Mouse (Mus musculus) mouse embryonic stem cell (cell line): ENCODE measurements around the gene Pot1b.

Experiments
- in situ Hi-C, 2 experiments: fragments of 300-500 bp; cut with MboI; formaldehyde crosslinking; loops; 1 replicate in 1 of 2; 3 replicates in 1 of 2; pipeline ENCODE4 v1.14.3; 2019 to 2020; ENCODE audit warnings: low sequenced_read_pairs in 2 of 2, low pct_unique_long_range_greater_than_20kb in 1 of 2, mixed read lengths in 1 of 2; ENCODE audit not compliant: unreplicated experiment in 1 of 2

The Pot1b gene

DNA sequence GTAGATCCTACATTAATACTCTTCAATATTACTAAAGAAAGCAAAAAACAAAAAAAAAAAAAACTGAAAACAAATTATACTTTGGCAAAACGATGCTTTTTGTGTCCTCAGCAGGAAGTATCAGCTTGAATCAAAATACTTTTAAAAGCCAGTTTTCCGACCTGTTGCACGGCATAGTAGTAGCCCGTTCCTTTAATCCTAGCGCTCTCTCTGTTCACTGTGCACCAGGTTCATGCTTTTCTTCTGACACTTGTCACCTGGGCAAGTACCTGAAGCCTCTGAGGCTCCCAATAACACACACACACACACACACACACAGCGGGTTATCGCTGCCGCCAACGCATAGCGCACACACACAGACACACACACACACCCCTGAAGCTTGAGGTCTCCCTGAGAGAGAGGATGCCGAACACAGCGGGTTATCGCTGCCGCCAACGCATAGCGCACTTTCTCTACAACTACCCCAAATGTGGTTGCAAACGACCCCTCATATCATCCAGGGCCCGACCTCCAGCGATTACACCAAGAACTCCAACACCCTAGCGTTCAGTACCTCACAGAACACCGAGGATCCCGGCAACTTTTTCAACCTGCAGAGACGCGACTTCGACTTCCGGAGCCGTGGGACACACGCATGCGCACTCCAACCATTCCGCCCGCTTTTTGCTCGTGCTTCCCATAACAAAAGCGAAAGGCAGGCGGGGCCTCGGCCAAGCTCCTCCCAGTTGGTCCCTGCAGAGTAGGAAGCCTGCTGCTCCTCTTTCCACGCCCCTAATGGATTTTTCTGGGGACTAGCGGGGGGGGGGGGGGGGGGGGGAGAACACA, at the start of gene Pot1b:
Gene Pot1b (minus strand): TSS at position 645 of the 828 bp plus-strand sequence.
- in situ Hi-C loops, result loop anchor here in 1 of 2 experiments (25.0 kb wide), 1 partner anchor 175 kb away; the partner anchor contains the start of genes Zfp119a and Zfp959

DNA sequence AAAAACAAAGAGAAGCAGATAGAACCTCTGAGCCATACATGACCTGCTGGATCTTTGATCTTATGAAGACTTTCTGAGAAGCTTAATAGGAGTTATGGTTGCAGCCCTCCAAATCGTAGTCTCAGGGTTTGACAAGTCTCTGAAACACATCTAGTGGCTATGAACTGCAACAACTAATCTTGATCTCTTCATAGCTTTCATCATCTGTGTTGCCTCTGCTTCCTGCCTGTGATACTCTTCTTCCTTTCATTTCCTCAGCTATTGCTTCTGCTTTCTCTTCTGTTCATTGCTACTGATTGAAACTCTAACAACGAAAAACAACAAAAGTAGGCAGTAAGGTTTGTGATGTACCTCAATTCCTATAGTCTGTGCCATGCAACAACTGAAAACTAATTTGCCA, 38.7 kb upstream of the Pot1b start:
- in situ Hi-C loops, result no loop called here

DNA sequence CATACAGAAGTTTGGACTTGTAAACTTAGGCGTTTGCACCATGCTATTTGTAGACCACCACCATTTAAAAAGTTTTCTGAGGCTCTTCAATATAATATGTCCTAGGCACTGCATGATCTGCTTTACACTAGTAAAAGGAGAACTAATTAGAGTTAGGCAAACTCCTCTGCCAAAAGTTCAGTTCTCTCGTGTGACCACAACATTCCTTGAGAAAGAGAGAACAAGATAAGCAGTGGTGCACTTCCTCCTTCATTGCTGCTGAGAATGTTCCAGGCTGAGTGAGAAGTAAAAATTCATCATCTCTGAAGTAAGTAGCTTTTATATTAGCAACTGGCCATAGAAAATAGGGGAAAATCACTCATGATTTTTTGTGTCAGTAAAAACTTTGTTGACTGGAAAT, 37.4 kb upstream of the Pot1b start, which contains the start of gene Adgre4:
Gene Adgre4 (plus strand): TSS at position 199 of the 400 bp plus-strand sequence.
- in situ Hi-C loops, result no loop called here

DNA sequence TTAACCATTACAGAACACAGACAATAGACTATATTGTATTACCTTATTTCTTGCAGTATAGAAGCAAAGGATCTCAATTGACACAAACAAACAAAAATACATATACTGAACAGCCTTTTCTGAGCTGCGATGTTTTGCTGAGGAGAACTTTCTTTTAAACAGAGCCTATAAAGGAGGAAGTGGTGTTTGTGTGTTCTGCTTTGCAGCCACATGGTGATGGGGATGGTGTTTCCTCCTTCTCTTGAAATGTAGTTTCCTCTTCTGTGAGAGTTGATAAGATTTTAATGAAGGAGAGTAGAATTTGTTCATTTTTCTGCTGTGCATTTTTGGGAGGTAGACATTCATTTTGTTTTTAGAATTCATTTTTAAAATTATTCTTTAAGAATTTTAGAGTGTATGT, 24.2 kb upstream of the Pot1b start:
- in situ Hi-C loops, result no loop called here

DNA sequence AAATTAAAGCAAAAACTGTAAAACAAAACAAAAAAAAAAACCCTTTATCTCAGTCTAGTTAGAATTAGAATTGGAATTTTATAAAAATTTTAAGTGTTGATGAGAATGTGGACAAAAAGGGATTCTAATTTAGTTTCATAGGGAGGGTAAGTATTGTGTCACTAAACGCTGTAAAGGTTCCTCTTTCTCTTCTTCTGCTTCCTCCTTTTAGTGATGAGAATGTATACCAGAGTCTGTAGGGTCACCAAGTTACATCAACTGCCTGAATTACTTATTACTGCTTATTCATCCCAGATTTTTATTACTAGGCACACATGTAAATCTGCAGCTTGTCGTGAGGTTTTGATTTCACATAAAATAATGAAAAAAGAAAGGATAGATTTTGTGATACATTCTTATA, 13.8 kb upstream of the Pot1b start:
- in situ Hi-C loops, result no loop called here

DNA sequence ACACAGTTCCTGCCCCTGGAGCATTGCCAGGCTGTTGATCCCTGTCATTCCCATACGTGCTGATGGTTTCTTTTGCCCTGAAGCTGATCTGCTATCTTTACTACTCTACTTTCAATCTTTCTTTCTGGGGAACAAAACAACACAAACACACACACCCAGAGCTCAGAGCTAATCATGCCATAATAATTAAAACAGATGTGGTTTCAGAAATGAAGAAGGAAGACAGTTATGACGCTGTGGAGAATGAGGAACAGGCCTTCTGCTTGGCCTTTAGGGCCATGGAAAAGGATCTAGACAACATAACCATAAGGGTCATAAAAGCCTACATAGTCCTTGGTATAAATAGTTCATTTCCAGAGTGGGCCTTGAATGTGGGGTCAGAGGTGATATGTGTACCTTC, 9.8 kb upstream of the Pot1b start:
- in situ Hi-C loops, result loop anchor here in 1 of 2 experiments (25.0 kb wide), 1 partner anchor 165 kb away; the partner anchor contains the start of genes Zfp119a and Zfp959

DNA sequence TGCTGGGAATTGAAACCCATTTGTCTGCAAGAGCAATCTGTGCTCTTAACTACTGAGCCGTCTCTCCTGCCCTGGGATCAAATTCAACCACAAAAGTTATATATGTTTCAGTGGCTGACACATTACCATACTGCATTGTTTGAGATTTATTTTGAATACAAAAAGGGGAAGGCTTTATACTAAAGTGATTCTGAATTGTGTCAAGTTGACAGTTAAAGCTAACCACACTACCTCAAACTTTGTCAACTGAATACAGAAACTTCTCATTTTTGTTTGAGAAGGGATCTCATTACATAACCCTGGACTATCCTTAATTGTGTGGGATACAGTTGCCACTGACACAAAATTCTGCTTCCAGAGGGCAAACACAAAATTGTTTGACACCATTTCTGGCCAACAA, 8.8 kb upstream of the Pot1b start:
- in situ Hi-C loops, result loop anchor here in 1 of 2 experiments (25.0 kb wide), 1 partner anchor 166 kb away; the partner anchor contains the start of genes Zfp119a and Zfp959

DNA sequence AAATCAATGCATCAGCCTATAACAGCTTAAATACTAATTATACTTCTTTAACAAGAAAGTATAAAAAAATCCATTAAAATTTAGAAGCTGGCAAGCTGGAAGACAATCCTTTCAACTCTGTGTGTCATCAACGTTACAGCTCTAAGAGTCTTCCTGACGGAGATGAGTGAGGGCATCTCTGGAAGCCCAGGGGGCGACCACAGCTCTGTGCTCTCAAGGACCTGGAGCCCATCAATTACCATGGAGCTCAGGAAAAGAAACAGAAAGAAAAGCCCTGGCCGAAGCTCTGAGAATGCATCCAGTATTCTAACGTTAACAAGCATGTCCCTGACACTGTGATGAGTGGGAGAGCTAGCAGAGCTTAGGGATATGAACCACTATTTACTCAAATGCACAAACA, 9.6 kb downstream of the Pot1b start:
- in situ Hi-C loops, result loop anchor here (10.0 to 25.0 kb wide), 2 partner anchors 172 to 184 kb away; partner anchors contain the start of genes Zfp119a (in 2 of the 2) and Zfp959 (in 1 of the 2)

DNA sequence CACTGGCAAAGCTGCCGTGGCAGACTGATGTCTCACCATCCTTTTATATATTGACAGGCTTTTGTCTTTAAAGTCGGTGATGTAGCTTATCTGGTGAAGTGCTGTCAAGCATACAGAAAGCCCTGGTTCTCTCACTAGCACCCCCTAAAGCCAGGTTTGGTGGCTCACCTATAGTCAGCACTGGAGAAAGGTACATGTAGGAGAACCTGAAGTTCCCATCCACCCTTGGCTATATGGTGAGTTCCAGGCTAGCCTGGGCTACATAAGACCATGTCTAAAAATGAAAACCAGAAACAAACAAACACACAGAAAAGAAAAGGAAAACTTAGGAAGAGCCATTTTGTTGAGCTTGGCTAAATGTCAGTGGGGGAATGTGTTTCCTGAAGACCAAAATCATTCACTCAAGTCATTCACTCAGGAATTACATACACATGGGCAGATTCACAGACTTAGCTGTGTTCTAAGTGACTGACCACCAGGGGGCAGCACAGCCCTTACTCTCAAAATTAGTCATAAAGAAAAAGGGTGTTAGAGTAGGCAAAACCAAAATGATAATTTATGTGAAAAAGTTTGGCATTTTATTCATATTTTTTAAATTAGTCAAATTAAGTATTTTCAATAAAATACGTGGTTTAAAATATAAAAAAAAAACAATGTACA, 10.1 kb downstream of the Pot1b start:
- in situ Hi-C loops, result loop anchor here (10.0 to 25.0 kb wide), 2 partner anchors 173 to 185 kb away; partner anchors contain the start of genes Zfp119a (in 2 of the 2) and Zfp959 (in 1 of the 2)

DNA sequence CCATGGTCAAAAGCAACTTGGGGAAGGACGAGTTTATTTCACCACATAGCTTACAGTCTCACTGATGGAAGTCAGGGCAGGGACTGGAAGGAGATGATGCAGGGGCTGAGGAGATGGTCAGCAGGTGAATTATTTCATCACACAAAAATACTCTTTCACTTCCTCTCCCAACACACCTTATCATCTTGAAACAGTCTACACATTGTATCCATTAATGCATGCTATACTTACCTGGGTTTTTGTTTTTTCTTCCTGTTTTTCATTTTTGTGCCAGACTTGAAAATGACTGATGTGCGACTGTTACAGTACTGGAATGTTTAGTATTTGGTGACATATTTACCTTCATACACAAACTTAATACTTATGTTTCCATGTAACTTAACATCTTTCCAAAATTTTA, 13.0 kb downstream of the Pot1b start:
- in situ Hi-C loops, result no loop called here

DNA sequence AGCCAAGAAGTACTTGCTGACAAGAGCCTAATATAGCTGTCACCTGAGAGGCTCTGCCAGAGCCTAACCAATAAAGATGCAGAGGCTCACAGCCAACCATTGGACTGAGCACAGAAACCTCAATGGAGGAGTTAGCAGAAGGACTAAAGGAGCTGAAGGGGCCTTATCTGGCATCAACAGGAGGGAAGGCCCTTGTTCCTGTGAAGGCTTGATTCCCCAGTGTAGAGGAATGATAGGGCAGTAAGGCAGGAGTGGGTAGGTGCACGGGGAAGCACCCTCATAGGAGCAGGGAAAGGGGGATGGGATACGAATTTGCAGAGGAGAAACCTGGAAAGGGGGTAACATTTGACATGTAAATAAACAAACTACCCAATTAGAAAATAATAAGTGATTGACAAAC, 51.3 kb downstream of the Pot1b start:
- in situ Hi-C loops, result no loop called here

DNA sequence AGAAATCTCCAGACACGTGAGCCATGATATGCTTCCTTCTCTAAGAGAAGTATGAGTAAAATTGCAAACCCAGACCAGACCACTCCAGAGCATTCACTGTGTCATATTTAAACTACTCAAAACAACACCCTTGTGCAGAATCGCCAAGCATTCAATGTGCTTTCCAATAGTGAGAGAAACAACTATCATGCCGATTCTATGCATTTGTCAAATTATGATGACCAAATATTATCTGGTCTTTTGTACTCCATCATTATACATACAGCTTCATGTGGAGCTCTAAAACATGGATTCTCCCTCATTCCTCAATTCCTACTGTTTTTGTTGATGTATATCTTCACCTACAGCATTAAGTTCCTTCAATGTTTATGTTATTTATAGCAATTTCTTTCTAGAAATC, 87.3 kb downstream of the Pot1b start, which contains the start of gene Vmn2r118:
Gene Vmn2r118 (minus strand): TSS at position 101 of the 400 bp plus-strand sequence.
- in situ Hi-C loops, result no loop called here
